12 mouse cellular contexts compared by ENCODE assay signal in the genomic region with DNA sequence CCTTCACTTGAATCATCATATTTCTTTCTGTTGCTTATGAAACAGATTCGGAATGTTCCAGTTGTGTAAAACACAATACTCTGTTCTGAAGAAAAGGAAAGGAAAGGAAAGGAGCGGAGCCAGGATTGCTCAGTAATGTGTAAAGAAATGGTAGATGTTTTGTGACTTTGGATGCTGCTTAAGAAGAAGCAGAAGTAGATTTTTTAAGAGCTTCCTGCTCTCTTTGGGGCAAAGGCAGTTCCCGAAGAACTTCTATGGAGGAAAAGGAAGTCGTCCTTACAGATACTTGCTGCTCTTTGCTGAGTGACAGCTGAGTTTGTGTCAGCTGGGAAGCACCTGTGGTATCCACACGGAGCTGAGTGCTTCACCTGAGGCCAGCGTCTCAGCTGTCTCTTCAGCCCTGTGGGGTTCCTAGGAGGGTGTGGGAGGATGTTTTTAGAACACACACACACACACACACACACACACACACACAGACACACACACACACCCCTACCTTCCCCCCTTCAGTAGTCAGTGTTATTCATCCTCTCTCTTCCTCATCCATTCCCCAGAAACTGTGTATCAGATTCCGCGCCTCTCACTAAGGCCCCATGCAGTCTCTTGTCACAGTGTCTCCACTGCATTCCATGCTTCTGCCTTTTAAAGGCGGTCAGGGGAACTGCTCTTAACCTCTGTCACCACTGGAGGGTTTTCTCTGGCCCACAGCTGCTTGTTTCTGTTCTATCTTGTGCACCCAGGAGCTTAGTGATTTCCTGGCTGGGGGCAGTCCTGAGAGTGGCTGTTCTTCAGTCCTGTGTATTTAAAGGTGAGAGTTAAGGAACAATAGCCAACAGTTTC. TPM values are rescaled to one million over a fixed set of nuclear protein-coding genes. Genes with fewer than 3 reads are reported as not detected.
DNase-seq lines count a peak whose midpoint lies in the region; ATAC-seq lines count a peak whose summit lies in the region.
"Had no signal": no experiment of that assay in that cellular context is flagged by ENCODE, and none has a peak within 500 bp of the region (broad histone marks: within the 10 kb centered on the region; RNA-seq: fewer than 3 reads in every experiment).

No protein-coding gene starts in this region.

- no peak overlapping the region for H3K9ac ChIP-seq in heart, embryonic 12.5 days
- H3K9ac ChIP-seq in lung, embryonic 15.5 days = no peak overlapping the region
- H3K9ac ChIP-seq: midbrain, embryonic 13.5 days had no signal

- H3K4me3 ChIP-seq in heart, embryonic 12.5 days = no peak overlapping the region
- no peak overlapping the region for H3K4me3 ChIP-seq in lung, embryonic 15.5 days
- H3K4me3 ChIP-seq: midbrain, embryonic 13.5 days had no signal

- 42% methylated on average over 9 of the region's 9 CpGs for WGBS in heart, embryonic 12.5 days
- 58% methylated on average over 9 of the region's 9 CpGs for WGBS in lung, embryonic 15.5 days

- H3K27ac ChIP-seq in heart, embryonic 12.5 days (ENCODE audit: poor library complexity, severe bottlenecking) = peak overlapping the region; percentile 70
- H3K27ac ChIP-seq in lung, embryonic 15.5 days = 0 out of 2 replicates have a peak overlapping the region, but pooled peaks have one; percentile 9
- H3K27ac ChIP-seq: midbrain, embryonic 13.5 days had no signal

- no peak for ATAC-seq in heart, embryonic 12.5 days (ENCODE audit: insufficient number of reproducible peaks, low FRiP score)
- no peak for ATAC-seq in lung, embryonic 15.5 days (ENCODE audit: borderline replicate concordance, extremely low read depth, low FRiP score, low TSS enrichment)
- ATAC-seq in megakaryocyte progenitor cell, adult 5-6 weeks (replicated peaks; ENCODE audit: poor library complexity) = peak; percentile 61
- no peak for ATAC-seq in activated CD4-positive, CD25-positive, alpha-beta regulatory T cell, adult 4 months
- ATAC-seq: midbrain, embryonic 13.5 days had no signal

- no peak for DNase-seq in heart, adult 11 months
- no peak for DNase-seq in lung, postnatal 4 days
- peak; percentile 11 for DNase-seq in T-cell, adult 2 months (ENCODE audit: low spot score)
- no peak for DNase-seq in cerebellum, adult 11-12 months
- DNase-seq: cerebellum, adult 11 months; gastrocnemius, postnatal 10 days; kidney, adult 11 months had no signal

- H3K9me3 ChIP-seq in heart, embryonic 12.5 days (replicated peaks) = no peaks in the 10 kb centered on the region
- H3K9me3 ChIP-seq in lung, embryonic 15.5 days = no peaks in the 10 kb centered on the region
- H3K9me3 ChIP-seq: midbrain, embryonic 13.5 days had no signal

- no peak overlapping the region for H3K4me2 ChIP-seq in heart, embryonic 12.5 days
- H3K4me2 ChIP-seq in lung, embryonic 15.5 days = no peak overlapping the region
- H3K4me2 ChIP-seq: midbrain, embryonic 13.5 days had no signal

- peaks cover 12% of the 10 kb centered on the region; the same call in 1 of the 2 replicates for H3K36me3 ChIP-seq in heart, embryonic 12.5 days
- H3K36me3 ChIP-seq in lung, embryonic 15.5 days = peaks cover 6% of the 10 kb centered on the region; the same call in 1 of the 2 replicates

- peaks cover 72% of the 10 kb centered on the region for H3K4me1 ChIP-seq in heart, embryonic 12.5 days (replicated peaks)
- H3K4me1 ChIP-seq in lung, embryonic 15.5 days = peaks cover 57% of the 10 kb centered on the region

- H3K27me3 ChIP-seq in heart, embryonic 12.5 days (replicated peaks) = no peaks in the 10 kb centered on the region
- no peaks in the 10 kb centered on the region for H3K27me3 ChIP-seq in lung, embryonic 15.5 days
- H3K27me3 ChIP-seq: midbrain, embryonic 13.5 days had no signal

RNA-seq across cellular contexts. Expression of a gene that starts 6.7 kb away (rescaled TPM):
- polyA plus RNA-seq in heart, embryonic 12.5 days (2016; fragmentation: Nextera tagmentation; extraction: Ambion mirVana) = 45.7 and 49.5 TPM in 2 replicates
- polyA plus RNA-seq in lung, embryonic 15.5 days (2015; fragmentation: Nextera tagmentation; extraction: Ambion mirVana) = 39.5 and 44.0 TPM in 2 replicates
- 23.0 and 26.2 TPM in 2 replicates for total RNA-seq in megakaryocyte progenitor cell, adult 5-6 weeks (2015)
- 22.7 and 25.4 TPM in 2 replicates for total RNA-seq in megakaryocyte progenitor cell, adult 5-6 weeks (2017)
- polyA plus RNA-seq in activated CD4-positive, CD25-positive, alpha-beta regulatory T cell, adult 4 months (2017; shearing (Covaris generic)) = 10 to 100 TPM; 35.4 to 39.4 TPM
